Mouse (Mus musculus) mouse embryonic stem cell (cell line): Measurements from ENCODE around the gene Slc34a2.

Experiments used
- in situ Hi-C, 2 experiments: fragments of 300-500 bp; cut with MboI; formaldehyde crosslinking; loops; 1 replicate in 1 of 2; 3 replicates in 1 of 2; pipeline ENCODE4 v1.14.3; 2019 to 2020; ENCODE audit warnings: low sequenced_read_pairs in 2 of 2, low pct_unique_long_range_greater_than_20kb in 1 of 2, mixed read lengths in 1 of 2; ENCODE audit not compliant: unreplicated experiment in 1 of 2

Gene Slc34a2

GRCm38 (mm10) chr5:53104177-53104855, 66.4 kb downstream of the Slc34a2 start:
- in situ Hi-C loops, result loop anchor here in 1 of 2 experiments (10.0 kb wide), 1 partner anchor 120 kb away; no protein-coding TSS in a partner anchor

- in situ Hi-C loops, result loop anchor here in 1 of 2 experiments (10.0 kb wide), 1 partner anchor 121 kb away; no protein-coding TSS in a partner anchor
Measured at GRCm38 (mm10) chr5:53105716-53106115, 67.8 kb downstream of the Slc34a2 start.

- in situ Hi-C loops, result loop anchor here in 1 of 2 experiments (10.0 kb wide), 1 partner anchor 121 kb away; no protein-coding TSS in a partner anchor
Measured at GRCm38 (mm10) chr5:53106125-53106524, 68.2 kb downstream of the Slc34a2 start.

GRCm38 (mm10) chr5:53106731-53107130, 68.8 kb downstream of the Slc34a2 start:
- in situ Hi-C loops, result loop anchor here in 1 of 2 experiments (10.0 kb wide), 1 partner anchor 122 kb away; no protein-coding TSS in a partner anchor

GRCm38 (mm10) chr5:53108026-53108425, 70.1 kb downstream of the Slc34a2 start:
- in situ Hi-C loops, result loop anchor here in 1 of 2 experiments (10.0 kb wide), 1 partner anchor 123 kb away; no protein-coding TSS in a partner anchor

GRCm38 (mm10) chr5:53108668-53109067, 70.8 kb downstream of the Slc34a2 start:
- in situ Hi-C loops, result loop anchor here in 1 of 2 experiments (10.0 kb wide), 1 partner anchor 124 kb away; no protein-coding TSS in a partner anchor

- in situ Hi-C loops, result no loop called here
Measured at GRCm38 (mm10) chr5:53110225-53110624, 72.3 kb downstream of the Slc34a2 start.

- in situ Hi-C loops, result no loop called here
Measured at GRCm38 (mm10) chr5:53111036-53111435, 73.2 kb downstream of the Slc34a2 start.

- in situ Hi-C loops, result no loop called here
Measured at GRCm38 (mm10) chr5:53112942-53113341, 75.1 kb downstream of the Slc34a2 start.

- in situ Hi-C loops, result no loop called here
Measured at GRCm38 (mm10) chr5:53114616-53115267, 76.9 kb downstream of the Slc34a2 start.

GRCm38 (mm10) chr5:53118212-53118611, 80.3 kb downstream of the Slc34a2 start:
- in situ Hi-C loops, result no loop called here

GRCm38 (mm10) chr5:53119689-53120088, 81.8 kb downstream of the Slc34a2 start:
- in situ Hi-C loops, result no loop called here
